Comparison of ENCODE assay signal across 9 mouse cellular contexts in genomic region chr7:130860721-130861142, GRCm38 (mm10). TPM values are rescaled to one million over a fixed set of nuclear protein-coding genes. Genes with fewer than 3 reads are reported as not detected.
DNase-seq lines count a peak whose midpoint lies in the region; ATAC-seq lines count a peak whose summit lies in the region.
"Had no signal": no experiment of that assay in that cellular context is flagged by ENCODE, and none has a peak within 500 bp of the region (broad histone marks: within the 10 kb centered on the region; RNA-seq: fewer than 3 reads in every experiment).

No protein-coding gene starts in this region.

- peak overlapping the region; percentile 32; the same call in 1 of the 2 replicates for H3K27ac ChIP-seq in limb, embryonic 12.5 days

- no peak for ATAC-seq in limb, embryonic 12.5 days (ENCODE audit: insufficient number of reproducible peaks, insufficient read depth, low FRiP score, low TSS enrichment, low read depth)
- no peak for ATAC-seq in granulocyte monocyte progenitor cell, adult 5-6 weeks (replicated peaks; ENCODE audit: poor library complexity, severe bottlenecking)
- no peak for ATAC-seq in cerebellum, adult (ENCODE audit: insufficient number of reproducible peaks, low FRiP score, low TSS enrichment)

- peak overlapping the region; percentile 15; the same call in 1 of the 2 replicates for H3K4me2 ChIP-seq in limb, embryonic 12.5 days

- peaks cover 4% of the 10 kb centered on the region for H3K27me3 ChIP-seq in limb, embryonic 12.5 days

- H3K4me3 ChIP-seq in limb, embryonic 12.5 days (replicated peaks), result no peak overlapping the region; the same call in 1 of the 2 replicates
- H3K4me3 ChIP-seq: megakaryocyte, embryonic 14.5 days had no signal

- peak; percentile 37 for DNase-seq in embryo, embryonic 11 days
- DNase-seq in embryo, embryonic 10.5 days (ENCODE audit: low spot score), result no peak
- DNase-seq in urinary bladder, postnatal 14 days (ENCODE audit: low spot score), result peak; percentile 29
- DNase-seq in urinary bladder, postnatal 4 days (ENCODE audit: low spot score in 2 of 2), result no peak
- no peak for DNase-seq in frontal cortex, postnatal 36 days (ENCODE audit: low spot score in 2 of 2)

- 43% methylated on average over 11 of the region's 11 CpGs for WGBS in limb, embryonic 12.5 days

- H3K4me1 ChIP-seq in limb, embryonic 12.5 days (replicated peaks), result peaks cover 28% of the 10 kb centered on the region

- no peak overlapping the region for H3K9ac ChIP-seq in limb, embryonic 12.5 days (replicated peaks)

- no peaks in the 10 kb centered on the region for H3K36me3 ChIP-seq in limb, embryonic 12.5 days

- no peaks in the 10 kb centered on the region for H3K9me3 ChIP-seq in limb, embryonic 12.5 days
- H3K9me3 ChIP-seq: megakaryocyte, embryonic 14.5 days had no signal

RNA-seq across cellular contexts. Expression of gene Plekha1, which starts 4.8 kb away (rescaled TPM):
- polyA plus RNA-seq in limb, embryonic 12.5 days (2016; fragmentation: Nextera tagmentation; extraction: Ambion mirVana), result 33.3 and 37.9 TPM in 2 replicates
- 17.4 and 24.2 TPM in 2 replicates for total RNA-seq in granulocyte monocyte progenitor cell, adult 5-6 weeks (2014; fragmentation: Nextera tagmentation)
- 21.0 and 21.4 TPM in 2 replicates for total RNA-seq in granulocyte monocyte progenitor cell, adult 5-6 weeks (2017)

Comparison
In these comparisons a context has a peak if more than half of its experiments do, and no peak if none do; other contexts are left out.
1. DNase-seq: peak in embryo, embryonic 11 days (single experiment) and urinary bladder, postnatal 14 days (single experiment); none in embryo, embryonic 10.5 days (single experiment), urinary bladder, postnatal 4 days (0 of 2) and frontal cortex, postnatal 36 days (0 of 2).